Mouse (Mus musculus) thymus, adult 18-20 months (tissue): ENCODE data around the gene Lsm14b.
A peak's percentile ranks its signal among the peaks of the same experiment; 100 is the strongest.

Experiments used
- DNase-seq, 2 experiments: peaks; one replicate each; pipeline ENCODE4 v3.0.0; 2022; ENCODE audit warnings: mixed read lengths in 2 of 2

Gene Lsm14b

DNA sequence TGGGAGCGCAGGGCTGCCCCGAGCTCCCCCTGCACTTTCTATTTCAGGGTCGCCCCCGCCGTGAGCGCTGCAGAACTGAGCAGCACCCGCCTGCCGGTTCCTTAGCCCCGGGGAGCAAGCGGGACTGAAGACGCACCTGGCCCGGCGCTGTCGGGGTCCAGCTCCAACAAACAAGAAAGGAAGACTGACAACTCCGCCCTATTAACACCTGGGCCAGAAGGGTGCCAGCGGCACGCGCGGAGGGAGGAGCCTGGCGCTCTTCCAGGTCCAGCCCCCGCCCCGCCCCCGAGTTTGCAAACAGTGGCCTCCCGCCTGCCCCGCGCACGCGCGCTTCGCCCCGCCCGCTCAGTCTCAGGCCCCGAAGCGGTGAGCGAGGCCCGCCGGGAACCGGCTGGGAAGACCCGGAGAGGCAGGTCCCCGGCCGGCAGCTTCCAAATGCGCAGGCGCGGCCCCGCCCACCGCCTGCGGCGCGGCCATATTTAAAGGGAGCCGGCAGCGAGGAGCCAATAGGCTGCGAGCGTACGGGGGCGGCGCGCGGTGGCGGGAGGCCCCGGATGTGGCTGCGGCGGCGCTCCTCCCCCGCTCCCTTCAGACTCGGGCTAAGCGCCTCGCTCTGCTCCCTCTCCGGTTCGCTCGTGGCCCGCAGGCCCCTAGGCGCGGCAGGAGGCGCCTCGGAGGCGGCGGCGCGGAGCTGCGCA is at the start of gene Lsm14b:
Gene Lsm14b, plus strand, starts transcription at position 587 of the 698 bp plus-strand sequence.
- peak; percentile 99 for DNase-seq

DNA sequence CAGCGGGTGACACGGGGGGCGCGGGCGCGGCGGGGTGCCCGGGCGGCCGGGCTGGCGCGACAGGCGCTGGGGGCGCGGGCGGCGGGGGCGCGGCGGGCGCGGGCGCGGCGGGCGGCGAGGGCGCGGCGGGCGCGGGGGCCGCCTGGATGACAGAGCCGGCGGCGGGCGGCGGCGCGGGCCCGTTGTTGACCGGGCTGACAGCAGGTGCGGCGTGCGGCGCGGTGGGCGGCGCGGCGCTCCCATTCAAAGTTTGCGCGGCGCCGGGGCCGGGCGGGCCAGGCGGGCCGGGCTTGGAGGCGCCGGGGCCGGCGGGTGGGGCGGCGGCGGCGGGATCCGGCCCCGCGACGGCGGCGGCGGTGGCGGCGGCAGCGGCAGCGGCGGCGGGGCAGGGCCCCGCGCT is 48.9 kb upstream of the Lsm14b start:
- no peak for DNase-seq

DNA sequence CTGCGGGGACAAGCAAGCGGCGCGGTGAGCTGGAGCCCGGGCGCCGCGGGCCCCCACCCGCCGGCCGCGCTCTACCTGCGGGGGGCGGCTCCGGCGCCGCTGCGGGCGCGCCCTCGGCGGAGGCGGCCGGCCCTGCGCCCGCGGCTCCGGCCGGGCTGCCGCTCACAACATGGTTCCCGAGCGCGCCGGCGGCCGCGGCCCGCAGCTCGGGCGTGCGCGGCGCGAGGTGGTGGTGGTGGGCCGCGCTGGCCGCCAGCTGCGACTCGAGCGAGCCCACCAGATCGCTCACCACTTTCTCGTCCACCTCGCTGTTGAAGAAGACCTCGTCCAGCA is 48.5 kb upstream of the Lsm14b start:
- no peak for DNase-seq

DNA sequence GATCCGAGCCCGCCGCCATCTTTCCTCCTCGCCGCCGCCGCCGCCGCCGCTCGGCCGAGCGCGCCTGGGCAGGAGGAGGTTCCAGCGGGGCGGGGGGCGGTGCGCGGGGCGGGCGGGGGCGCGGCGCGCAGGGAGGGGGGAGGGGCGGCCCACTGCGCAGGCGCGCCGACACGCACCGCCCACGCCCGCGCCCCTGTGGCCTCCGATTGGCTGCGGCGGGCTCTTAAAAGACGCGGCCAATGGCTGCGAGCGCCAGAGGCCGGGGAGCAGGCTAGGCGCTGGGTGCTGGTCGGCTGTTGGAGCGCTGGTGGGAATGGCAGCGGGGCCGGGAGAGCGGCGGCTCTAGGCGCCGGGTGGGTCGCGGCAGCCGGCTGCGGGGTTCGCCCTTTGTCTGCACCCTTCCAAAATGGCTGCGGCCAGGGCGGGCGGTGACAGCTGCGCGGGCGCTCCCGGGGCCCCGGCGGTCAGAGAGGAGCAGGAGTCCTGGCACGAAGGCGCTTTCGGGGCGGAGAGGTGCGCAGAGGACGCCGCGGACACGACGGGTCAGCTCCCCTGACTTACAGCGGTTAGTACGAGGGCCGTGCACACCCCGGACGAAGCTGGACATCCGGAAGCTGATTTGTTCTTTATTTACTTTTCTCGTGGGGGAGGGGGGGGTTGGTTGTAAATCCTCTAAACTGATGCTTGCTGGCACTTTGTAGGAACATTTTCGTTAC is 48.0 kb upstream of the Lsm14b start, which contains the start of gene Taf4:
Gene Taf4, minus strand, starts transcription at position 19 of the 716 bp plus-strand sequence.
- DNase-seq, result peak; percentile 81 to 82

DNA sequence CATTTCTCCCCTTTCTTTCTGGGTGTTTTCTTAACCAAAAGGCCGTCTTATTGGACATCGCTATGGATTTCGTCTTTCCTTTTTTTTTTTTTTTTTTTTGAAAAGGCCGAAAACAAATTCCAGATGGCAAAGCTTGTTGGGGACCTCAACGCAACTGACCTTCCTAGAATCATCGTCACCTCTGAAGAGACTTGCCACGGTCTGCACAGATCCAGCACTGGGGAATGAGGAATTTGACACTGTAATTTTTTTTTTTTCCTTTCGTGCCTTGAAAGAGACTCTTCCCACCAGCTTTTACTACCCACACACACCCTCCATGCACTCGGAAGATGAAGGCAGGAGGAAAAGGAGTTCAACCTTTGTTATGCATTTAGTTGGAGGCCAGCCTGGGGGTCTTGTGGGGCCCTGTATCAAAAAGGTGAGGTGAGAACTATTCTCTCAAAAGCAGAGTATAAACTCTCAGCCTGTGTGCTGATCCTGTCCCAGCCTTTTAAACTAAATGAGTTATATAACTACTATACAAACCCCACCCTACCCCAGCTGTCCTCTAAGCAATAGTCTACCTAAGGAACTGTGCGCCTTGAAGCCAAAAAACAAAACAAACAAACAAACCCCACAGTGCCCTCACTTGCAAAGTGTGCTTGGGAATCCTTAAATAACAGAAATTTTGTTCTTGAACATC is 47.3 kb upstream of the Lsm14b start:
- no peak for DNase-seq

DNA sequence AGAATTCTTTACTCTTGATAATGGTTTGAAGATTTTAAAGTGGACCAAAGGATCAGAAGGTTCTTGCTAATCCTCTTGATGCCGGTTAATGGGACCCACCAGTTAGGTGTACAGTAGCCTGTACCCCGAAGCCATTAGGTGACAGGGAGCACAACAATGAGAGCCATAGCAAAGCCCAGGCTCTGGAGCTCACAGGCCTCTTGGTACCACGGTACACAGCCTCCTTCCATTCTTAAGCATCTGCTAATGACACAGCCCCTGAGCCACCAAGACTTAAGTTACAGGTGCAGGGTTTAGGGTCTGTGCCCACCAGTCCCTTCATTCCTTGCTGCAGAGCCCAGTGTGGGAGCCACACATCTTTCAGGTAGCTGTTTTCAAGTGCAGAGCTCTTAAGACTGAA is 46.5 kb upstream of the Lsm14b start:
- DNase-seq, result no peak

DNA sequence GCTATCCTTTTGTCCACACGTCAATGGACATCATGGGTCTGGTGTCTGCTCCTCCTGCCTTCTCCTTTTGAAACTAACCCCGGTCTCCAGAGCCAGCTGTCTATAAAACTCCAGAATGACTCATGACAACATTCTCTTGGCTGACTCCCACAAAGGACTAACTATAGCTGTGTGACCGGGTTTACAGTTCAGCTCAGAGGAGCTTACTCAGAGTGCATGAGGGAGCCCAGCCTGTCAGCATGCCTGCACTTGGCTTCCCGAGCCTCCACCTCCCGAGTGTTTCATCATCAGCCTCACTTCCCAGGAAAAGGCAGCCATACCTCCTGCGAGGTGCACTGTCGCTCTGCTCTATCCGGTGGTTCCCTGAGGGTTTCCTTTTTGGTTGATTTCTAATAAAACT is 45.0 kb upstream of the Lsm14b start:
- no peak for DNase-seq

DNA sequence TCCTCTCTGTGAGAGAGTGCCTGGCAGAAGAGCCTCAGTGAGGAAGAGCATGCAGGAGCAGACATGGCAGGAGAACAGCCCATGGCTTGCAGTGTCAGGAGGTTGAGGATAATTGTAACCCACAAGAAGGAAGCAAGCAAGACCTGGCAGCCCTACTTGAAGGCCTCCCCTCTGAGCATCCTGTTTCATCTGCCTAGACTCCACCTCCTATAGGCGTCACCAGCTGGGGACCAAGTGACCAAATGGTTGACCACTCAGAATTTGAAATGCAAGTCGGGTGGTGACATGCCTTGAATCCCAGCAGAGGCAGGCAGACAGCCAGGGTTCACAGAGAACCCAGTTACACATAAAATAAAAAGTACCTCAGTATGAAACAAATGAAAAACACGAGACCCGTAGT is 44.2 kb upstream of the Lsm14b start:
- DNase-seq, result no peak

DNA sequence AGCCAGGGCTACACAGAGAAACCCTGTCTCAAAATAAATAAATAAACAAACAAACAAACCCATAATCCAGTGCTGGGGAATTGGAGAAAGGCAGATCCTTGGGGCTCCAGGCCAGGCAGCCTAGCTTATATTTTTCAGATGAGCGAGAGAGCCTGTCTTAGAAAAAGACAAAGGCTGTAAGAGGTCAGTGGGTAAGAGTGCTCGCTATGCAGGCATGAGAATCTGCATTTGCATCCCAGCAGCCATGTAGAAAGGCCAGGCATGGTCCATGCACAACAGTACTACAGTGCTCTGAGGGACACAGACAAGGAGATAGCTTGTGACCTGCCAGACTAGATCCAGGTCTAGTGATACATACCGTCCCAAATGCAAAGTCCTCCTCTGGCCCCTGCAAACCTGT is 42.1 kb upstream of the Lsm14b start:
- DNase-seq, result no peak

DNA sequence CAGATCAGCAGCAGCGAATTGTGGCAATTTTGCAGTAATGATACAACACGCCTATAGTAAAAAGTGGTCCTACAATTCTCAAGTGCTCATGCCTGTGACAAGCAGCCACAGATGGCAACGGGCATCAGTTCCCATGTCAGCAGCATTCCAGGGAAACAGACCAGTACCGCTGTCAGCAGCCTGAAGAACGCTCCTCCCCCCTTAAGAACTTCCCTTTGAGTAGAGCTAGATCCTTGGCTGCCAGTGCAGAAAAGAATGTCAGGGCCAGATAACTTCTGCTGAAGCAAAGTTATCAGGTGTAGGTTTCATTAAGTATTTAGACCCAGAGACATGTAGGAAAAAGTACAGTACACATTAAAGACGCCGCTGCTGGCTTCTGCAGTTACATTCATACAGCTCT is 40.0 kb upstream of the Lsm14b start:
- DNase-seq, result no peak

DNA sequence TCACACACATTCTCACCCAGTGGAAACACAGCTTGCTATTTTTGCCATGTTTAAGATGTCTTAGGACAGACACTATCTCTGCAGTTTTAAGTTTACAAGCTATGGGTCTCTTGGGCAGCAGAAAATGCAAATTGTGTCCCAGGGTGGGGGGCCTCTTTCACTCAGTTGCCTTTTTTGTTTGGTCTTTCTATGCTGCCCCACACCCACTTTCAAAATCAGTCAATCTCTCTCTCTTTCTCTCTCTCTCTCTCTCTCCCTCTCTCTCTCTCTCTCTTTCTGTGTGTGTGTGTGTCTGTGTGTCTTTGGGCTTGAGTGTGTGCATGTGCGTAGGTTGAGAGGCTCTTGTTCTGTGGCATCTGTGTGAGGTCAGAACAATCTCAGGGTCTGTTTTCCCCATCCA is 39.1 kb upstream of the Lsm14b start:
- DNase-seq, result no peak

DNA sequence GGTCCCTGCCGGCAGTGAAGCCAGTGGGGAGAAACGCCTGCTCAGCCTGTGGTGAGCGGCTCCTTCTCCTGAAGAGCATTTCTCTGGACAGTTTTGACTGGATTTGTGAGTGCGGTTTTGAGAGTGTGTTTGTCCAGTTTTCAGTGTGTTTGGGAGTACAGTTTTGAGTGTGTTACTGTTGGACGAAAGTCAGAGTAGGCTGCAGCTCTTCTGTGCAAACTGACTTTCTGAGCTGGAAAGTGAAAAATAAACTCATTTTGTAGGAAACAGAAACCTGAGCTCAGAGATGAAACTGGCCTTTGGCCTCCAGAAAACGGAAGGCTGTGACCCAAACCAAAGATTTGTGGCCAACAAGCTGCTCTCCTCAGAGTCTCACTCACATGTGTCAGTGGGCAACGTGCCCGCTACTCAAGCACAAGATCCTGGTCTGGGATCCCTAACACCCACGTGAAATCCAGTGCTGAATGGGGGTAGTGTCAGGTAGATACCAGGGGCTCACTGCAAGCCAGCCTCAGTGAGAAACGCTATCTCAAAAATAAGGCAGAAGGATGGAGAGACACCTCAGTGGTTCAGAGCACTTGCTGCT is 38.3 kb upstream of the Lsm14b start:
- DNase-seq, result no peak

DNA sequence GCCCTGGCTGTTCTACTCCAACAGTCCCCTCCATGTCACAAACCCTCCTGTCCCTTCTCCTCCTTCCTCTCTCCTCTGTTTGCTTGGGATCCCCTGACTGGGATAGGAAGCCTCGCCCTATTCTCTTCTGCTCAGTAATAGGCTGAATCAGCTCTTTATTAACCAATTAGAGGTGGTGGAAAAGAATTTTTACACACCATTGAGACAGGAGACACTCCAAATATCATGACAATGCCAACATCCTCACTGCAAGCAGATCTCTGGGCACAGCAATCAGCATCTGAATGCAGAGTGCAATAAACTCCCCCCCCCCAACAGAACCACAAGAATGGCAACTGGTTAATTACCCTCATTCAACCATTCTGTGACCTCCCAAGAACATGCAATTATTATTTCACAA is 35.7 kb upstream of the Lsm14b start:
- no peak for DNase-seq

DNA sequence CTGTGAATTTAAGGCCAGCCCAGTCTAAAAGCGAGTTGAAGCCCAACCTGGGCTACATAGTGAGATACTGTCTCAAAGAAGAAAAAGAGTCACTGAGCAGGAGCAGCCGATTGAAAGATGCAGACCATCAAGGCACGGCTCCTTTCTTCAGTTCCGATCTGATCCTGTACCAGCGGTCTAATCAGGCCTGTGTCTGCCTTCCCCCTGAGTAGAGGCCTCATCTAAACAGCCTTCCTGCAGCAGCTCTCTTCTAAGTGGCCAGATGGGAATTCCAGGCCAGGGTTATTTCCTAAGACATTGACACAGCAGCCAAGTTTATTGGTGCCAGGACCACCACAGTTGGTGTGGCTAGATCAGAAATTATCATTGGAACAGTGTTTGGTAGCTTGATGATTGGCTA is 31.7 kb upstream of the Lsm14b start:
- DNase-seq, result no peak

DNA sequence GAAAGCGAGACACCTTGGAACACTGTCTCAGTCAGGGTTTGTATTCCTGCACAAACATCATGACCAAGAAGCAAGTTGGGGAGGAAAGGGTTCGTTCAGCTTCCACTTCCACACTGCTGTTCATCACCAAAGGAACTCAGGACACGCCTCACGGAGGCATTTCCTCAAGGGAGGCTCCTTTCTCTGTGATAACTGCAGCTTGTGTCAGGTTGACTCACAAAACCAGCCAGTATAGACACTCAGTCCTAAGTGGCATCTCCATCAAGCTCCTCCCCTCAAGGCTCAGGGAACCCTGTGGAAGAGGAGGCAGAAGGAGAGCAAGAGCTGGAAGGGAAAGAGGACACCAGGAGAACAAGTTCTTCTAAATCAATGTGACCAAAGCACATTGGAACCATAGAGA is 26.4 kb upstream of the Lsm14b start:
- DNase-seq, result no peak

DNA sequence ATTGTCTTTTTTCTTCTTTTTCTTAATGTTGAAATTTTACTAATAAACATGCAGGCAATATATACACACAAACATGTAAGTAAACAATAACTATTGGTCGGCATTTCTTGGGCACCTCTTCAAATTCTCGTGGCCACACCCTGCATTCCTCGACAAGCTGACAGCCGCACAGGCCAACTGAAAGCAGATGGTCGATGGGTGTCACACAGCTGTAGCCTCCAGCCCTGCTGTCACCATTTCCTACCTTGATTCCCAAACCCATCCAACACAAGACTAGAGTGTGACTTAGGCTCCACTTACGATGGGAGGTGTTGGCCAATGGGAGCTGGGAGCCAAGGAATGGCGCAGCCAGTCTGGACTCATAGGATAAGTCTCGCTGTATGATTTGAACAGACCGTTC is 23.2 kb upstream of the Lsm14b start:
- DNase-seq, result no peak

DNA sequence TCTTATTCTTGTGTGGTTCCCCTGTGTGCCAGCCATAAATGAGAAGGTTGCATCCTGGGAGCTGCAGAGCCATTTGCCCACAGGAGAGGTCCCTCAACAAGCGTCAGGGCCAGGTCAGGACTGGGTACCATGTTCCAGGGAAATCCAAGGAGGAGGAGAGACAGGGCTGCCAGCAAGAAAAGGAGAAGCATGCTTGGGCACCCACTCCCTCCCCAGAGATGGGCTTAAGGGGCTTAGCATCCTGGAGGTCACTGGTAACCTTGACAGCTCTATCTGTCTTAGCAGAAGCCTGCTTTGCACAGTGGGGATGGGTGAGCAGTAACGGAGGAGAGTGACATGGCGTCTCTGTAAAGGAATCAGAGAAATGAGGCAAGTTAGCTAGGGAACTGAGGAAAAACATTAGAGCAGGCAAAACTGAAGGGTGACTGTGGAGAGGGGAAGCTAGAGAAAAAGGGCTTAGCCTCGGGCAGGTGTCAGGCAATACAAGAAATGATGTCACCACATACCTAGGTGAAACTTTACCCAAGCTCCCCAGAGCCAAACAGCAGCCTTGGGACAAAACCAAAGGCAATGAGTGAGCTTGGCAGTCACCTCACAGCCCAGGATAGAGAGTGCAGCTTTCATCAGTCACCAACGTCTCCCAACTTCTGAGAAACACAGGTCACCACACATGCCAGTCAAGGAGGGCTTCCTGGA is 19.0 kb upstream of the Lsm14b start:
- no peak for DNase-seq

DNA sequence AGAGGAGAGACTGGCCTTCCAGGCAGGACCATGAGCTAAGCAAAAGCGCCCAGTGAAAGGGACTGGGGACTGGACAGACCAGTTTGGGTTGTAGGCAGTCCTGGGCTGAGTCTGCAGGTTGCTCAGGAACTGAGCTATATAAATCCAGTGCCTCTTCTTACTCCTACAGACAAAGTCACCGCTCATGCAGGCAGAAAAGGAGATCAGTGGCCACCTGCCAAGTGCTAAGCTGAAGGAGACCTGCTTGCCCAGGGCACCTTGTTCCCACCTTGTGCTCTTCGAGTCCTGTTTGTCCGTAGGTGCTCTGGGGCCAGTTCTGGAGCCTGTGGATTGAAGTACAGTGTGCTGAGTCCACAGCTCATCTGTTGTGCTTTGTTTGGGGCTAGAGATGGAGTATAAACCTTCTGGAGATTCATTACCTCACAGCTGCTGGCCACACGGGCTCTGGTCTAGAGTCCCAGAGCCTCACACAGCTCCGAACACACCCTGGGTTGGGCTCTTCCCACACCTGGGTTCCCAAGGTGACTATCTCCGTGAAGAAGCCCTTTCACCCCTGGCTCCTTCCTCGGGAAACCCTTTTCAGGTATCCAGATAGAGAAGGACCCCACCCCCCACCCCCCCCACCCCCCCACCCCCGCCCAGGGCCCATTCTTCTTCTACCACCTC is 18.3 kb upstream of the Lsm14b start:
- no peak for DNase-seq

DNA sequence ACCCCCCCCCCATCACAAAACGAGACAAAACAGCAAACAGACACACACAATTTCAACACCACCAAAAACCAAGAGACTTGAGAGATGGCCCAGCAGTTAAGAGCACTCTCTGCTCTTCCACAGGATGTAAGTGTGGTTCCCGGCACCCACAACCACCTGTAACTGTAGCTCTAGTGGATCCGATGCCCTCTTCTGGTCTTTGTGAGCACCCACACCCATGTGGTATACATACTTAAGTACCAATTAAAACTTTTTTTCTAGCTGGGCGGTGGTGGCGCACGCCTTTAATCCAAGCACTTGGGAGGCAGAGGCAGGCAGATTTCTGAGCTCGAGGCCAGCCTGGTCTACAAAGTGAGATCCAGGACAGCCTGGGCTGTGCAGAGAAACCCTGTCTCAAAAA is 14.1 kb upstream of the Lsm14b start:
- no peak for DNase-seq

DNA sequence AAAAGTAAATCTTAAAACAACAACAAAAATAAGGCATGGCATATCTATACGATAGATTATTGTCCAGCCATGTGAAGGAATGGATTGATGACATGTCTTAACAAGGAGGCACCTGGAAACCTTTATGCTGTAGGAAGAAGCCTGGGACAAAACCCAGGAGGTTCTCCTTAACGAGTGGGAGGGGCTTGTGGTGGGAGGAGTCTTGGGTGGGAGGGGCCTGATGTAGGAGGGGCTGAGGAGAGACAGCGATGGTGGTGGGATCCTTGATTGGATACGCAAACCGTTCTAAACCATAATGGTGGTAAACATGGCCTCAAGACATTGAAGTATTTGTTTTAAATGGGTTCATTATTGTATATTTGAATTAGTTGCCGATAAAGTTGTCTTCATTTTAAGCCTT is 13.4 kb upstream of the Lsm14b start:
- DNase-seq, result no peak

DNA sequence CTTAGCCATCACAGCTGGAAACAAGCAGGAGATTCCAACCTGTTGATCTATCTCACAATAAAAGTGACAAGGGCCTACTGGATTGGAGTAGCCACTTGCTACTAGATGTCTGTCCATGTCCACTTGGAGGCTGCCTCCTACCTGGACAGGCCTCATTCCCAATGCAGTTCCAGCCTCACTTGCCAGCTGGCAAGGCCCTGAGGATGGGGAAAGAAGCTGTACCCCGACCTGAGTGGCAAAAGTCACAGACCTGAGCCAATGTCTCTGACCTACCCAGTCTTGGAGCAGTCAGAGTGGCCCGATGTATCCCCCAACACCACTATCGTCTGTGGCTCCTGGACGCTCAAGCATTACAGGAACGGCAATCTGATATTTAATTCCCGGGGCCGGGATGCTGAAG is 11.1 kb upstream of the Lsm14b start:
- DNase-seq, result no peak

DNA sequence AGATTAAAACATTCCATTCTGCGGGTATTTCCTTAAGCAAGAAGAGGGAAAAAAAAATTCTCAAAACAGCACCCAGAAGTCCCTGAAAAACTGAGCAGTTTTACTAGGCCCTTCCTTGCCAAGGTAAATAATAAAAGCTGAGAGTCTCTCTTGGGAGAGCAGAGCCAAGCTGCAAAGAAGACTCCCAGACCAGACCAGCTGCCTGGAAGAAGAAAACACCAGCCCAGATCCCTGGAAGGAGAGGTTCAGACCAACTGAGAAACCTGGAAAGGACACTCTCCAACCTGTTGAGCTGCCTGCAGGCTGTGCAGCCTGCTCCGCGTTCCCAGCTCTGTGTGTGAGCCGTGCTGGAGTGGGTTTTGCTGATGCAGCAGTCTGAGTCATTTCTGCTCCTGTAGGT is 7.2 kb upstream of the Lsm14b start:
- DNase-seq, result no peak

DNA sequence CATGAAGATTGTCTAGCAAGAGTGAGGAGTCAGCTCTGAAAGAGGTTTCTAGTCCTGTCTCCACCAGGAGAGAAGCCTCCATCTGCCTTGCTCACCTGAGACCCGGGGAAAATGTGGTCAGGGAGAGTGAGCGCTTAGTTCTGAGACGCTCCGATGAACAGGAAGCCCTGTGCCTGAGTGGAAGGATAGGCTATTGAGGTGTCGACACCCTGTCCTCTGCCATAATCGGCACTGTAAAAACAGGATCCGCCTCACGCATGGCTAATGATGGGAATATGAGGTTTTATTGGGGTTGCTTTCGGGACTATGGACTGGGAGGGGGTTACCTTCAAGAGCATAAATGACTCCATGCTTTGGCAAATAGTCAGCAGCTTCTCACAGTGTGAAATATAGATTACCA is 6.2 kb upstream of the Lsm14b start:
- DNase-seq, result no peak
